Mouse (Mus musculus): Measurements from ENCODE around the gene Tcte2.
A peak's percentile ranks its signal among the peaks of the same experiment; 100 is the strongest.
"Not testable (repeated sequence)": the region's sequence is repeated elsewhere in the genome, so short reads cannot be mapped to it uniquely, and the experiment has no call there.

Tcte2 gene

GRCm38 (mm10) chr17:13761179-13761913 is at the start of gene Tcte2:
Gene Tcte2 (minus strand): TSS chr17:13761825.
- peak; percentile 73 for DNase-seq

DNA sequence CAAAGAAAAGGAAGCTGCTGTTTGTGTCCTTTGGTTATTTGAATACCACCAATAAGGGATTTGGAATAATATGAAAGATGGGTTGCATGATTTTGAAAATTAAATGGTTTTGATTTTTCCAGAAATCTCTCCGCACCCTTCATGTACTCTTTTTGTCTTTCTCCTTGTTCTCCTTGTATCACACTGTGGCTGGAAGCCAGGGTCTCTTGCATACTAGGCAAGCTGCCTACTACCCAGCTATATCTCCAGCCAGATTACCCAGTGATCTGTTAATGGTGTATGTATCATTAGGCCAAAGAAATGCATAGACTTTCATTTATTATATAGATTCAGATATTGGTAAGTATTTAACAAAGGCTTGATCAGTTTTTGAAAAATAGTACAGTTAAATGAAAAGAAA is 44.4 kb upstream of the Tcte2 start:
- DNase-seq = no peak

- DNase-seq = no peak
Measured at GRCm38 (mm10) chr17:13802836-13803408, 41.3 kb upstream of the Tcte2 start.

DNA sequence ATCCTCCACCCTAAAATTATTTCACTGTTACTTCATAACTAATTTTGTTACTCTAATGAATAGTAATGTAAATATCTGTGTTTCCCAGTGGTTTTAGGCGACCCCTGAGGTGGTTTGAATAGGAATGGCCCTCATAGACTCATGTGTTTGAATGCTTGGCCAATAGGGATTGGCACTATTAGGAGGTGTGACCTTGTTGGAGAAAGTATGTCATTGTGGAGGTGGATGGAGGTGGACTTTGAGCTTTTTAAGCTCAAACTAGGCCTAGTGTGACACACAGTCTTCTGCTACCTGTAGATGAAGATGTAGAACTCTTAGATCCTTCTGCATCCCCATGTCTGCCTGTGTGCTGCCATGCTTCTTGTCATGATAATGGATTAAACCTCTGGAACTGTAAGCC is 36.1 kb upstream of the Tcte2 start:
- no peak for DNase-seq

GRCm38 (mm10) chr17:13790033-13790432 is 28.4 kb upstream of the Tcte2 start:
- DNase-seq = not testable (repeated sequence)

- no peak for DNase-seq
Measured at GRCm38 (mm10) chr17:13783469-13783868, 21.8 kb upstream of the Tcte2 start.

- no peak for DNase-seq
Measured at GRCm38 (mm10) chr17:13781948-13782347, 20.3 kb upstream of the Tcte2 start.

DNA sequence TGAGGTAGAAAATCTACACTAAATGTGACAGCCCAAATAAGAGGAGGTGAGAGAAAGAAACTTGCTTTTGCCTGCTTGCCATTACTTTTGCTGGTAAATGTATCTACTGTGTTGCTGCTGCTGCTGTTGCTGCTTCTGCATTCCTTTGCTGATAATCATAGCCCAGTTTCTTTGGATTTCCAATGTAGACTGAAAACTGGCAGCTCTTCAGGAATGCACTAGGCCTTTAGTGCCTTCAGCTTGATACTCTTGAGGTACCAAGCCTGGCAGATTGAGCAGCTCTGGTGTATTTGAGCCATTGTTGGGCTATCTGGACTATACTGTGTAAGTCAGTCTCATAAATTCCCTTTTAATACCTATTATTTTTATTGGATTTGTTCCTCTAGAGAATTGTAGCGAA is 17.2 kb upstream of the Tcte2 start:
- no peak for DNase-seq

- DNase-seq = no peak
Measured at GRCm38 (mm10) chr17:13777676-13778075, 16.1 kb upstream of the Tcte2 start.

DNA sequence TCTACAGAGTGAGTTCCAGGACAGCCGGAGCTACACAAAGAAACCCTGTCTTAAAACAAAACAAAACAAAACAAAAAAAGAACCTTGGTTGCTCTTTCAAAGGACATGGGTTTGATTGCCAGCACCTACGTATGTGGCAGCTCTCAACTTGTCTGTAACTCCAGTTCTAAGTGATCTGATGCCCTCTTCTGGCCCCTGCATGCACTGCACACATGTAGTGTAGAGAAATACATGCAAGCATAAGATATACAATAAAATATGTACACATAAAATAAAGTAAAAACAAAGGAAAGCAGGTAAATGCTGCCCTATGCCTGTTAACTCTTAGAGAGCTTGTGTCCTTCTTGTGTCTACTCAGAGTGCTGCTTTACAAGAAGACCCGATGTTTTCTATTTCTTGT is 7.6 kb upstream of the Tcte2 start:
- no peak for DNase-seq

DNA sequence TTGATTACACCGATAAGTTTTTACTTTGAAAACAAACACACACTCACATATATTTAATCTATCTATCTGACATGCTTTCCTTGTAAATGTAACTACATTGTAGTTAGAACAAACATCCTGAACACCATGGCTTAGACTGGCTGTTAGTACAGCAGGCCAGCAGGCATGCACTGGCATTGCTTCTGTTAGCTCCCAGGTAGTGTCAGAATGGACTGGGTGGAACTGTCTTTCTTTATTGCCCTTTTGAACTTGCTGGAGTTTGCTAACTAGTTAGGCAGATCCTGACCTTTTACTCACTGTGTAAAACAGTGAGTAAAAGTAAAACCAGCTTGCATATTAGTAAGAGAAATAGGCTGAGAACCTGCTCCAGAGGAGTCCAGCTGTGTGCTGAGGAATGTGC is 6.9 kb upstream of the Tcte2 start:
- DNase-seq = no peak

GRCm38 (mm10) chr17:13764911-13765310 is 3.3 kb upstream of the Tcte2 start:
- DNase-seq = not testable (repeated sequence)

DNA sequence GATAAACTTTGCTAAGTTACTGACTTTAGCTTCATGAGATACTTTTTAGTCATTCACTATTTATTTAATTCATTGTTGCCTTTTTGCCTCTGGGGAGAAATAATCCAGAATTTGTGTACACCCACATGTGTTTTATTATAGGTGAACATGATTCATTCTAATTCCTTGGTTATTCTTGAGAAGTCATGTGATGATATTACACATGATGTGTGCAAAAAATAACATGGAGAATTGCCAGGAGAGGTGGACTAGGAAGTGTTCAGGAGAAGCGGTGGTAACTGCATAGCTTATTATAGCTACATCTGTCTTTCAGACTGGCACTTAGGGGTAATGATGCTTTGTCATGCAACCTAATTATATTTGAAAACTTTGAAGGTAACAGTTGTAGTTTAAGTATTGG is 2.2 kb upstream of the Tcte2 start:
- no peak for DNase-seq

DNA sequence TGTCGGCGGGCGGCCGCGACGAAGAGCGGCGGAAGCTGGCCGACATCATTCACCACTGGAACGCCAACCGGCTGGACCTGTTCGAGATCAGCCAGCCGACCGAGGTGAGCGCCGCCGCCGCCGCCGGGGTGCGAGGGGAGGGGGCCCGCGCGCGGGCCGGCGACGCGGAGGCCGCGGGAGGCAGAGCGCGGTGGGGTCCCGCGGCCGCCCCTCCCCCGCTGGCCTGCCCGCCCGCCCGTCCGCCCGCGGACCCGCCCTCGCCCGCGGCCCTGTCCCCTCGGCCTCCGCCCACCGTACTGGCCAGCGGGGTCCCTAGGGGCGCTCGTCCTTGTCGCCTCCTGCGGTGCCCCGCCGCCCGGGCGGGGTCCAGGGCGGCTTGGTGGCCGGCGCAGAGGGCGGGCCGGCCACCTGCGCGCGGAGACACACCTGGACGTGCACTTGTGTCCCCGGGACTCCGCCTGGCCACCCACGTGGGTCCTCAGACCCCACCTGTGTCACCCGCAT is 898 bp downstream of the Tcte2 start:
- DNase-seq = peak; percentile 58

DNA sequence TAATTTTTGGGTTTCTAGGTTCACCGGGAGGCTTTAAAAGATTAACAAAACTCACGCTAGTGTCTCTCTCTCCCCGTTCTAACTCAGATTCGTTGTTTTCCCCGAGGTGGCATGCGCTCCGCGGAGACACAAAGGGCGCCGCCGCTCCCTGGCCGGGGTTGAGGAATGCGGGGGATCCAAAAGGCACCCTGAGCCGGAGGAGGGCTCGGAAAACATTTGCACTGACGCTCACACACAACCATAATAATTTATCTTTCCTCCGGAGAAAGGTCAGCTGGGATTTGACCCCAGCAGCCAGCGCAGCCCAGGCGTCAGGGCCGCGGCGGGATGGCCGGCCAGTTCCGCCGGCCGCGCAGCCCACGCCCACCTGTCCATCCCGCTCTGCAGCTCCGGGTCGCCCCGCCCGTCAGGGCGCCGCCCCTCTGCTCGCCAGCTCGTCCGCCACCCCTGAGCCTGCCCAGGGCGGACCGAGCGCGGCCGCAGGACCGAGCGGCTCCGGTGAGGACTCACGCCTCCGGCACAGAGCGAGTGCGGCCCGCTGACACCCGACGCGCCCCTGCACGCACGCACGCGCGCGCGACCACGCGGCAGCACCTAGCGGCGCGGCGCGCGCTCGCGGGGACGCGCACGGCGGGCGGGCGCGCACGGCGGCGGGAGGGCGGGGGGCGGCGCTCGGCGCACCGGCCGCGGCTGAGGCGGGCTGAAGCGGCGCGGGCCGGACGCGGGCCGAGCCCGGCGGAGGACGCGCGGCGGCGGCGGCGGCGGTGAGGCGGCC is 1.6 kb downstream of the Tcte2 start, which contains the start of gene Afdn:
Gene Afdn, plus strand, starts transcription at position 687 of the 775 bp plus-strand sequence.
- DNase-seq = peak; percentile 91

DNA sequence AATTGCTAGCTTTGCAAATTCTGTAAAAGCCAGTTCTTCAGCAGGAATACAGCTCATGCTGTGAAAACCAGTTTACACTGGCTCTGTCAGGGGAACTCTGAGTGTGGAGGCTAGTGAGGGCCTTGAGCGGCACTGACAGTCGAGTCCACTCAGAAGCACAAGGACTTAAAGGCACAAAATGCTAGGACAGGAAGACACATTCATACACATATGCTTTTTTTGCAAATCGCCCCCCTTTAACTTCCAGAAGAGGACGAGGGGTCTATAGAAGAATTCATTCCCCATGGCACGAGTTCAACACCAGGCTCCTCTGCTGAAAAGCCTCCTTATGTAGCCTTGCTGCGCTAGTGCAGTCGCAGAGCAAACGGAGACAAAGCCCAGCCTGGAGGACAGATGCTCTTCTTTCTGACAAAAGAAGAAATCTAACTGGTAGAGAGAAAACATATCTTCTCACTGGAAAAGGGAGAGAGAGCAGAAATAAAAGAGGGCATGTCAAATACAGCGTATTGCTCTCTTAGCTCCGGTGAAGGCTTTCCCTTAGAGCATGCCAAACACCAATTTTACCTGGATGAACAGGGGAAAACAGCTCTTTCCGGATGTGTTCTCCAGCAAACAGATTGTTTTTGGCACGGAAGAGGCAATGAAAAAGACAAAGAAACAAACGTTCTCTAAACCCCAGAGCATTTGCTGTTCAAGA is 2.3 kb downstream of the Tcte2 start:
- DNase-seq = peak; percentile 41

GRCm38 (mm10) chr17:13758586-13758985 is 3.0 kb downstream of the Tcte2 start:
- DNase-seq = no peak

DNA sequence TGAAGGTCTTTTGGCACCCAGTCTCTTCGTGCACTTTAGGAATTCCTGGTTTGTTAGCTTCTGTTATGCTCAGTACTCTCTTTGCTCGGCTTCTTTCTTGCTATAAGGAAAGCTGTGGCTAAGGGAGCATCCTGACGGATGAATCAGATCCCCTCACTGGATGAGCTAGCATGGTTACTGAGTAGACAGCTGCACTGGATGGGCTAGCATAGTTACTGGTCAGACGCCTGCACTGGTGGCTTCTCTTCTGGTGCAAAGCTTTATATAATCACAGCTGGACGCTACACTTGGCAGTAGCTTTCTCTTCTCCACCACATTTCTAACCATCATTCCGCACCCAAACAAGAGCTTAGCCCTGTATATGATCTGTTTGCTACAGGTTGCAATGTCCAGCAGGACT is 6.7 kb downstream of the Tcte2 start:
- no peak for DNase-seq

DNA sequence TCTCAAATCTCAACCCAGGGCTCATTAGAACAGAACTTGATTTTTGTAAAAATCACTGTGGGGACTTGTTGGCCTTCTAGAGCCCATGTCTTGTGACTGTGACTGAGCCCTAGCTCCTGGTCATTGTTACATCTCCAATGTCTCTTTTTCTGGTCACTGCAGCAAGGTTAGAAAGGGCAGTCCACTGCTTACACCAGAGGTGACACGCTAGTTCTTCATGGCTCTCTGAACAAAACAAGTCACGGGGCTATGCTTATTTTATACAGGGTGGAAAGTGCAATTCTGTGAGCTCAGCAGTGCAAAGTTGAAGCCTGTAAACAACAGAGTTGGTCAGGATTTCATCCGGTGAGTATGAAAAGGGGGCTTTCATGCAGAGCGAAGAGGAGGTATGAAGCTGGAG is 7.7 kb downstream of the Tcte2 start:
- no peak for DNase-seq

GRCm38 (mm10) chr17:13749027-13749426 is 12.6 kb downstream of the Tcte2 start:
- DNase-seq = no peak

DNA sequence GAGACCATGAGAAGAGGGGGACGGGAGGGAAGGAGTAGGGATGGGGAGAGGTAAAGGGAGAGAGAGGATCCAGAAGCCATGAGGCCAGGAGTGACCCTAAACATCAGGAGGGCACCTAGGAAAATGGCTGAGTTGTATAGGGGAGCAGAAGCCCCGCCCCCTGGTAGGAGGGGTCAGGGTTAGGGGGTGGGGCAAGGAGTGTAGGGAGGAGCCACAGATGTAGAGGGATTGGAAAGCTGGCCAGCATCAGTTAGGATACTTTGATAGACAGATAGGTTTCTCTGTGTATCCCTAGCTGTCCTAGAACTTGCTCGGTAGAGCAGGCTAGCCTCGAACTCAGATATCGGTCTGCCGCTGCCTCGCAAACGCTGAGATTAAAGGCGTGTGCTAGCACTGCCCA is 13.9 kb downstream of the Tcte2 start:
- DNase-seq = no peak

DNA sequence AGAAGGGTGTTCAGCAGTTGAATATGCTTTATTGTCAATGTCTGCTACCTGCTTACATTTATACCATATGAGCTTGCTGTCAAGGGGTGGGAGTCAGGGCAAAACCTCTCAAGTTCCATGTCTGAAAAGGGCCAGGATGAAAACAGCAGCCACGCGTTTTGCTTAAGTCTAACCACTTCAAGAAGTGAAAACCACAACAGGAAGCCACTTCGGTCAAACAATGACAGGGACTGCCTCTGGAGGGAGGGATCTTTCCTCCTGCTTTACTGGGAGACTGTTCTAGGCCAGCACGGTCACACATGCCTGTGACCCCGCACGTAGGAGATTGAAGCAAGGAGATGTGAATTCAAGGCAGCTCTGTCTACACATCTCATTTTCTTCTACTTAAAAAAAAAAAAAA is 15.3 kb downstream of the Tcte2 start:
- no peak for DNase-seq

- peak; percentile 42 for DNase-seq
Measured at GRCm38 (mm10) chr17:13745373-13745772, 16.3 kb downstream of the Tcte2 start.

All from retina, postnatal 1 day (tissue).